8 mouse cellular contexts compared by ENCODE assay signal in genomic region chr1:162004821-162005770, GRCm38 (mm10). TPM values are rescaled to one million over a fixed set of nuclear protein-coding genes. Genes with fewer than 3 reads are reported as not detected.
DNase-seq lines count a peak whose midpoint lies in the region; ATAC-seq and TF ChIP-seq lines count a peak whose summit lies in the region.

No protein-coding gene starts in this region.

- no peaks in the 10 kb centered on the region for H3K9me3 ChIP-seq in hindbrain, embryonic 15.5 days
- H3K9me3 ChIP-seq in midbrain, embryonic 15.5 days, result no peaks in the 10 kb centered on the region

- H3K4me1 ChIP-seq in hindbrain, embryonic 15.5 days (replicated peaks), result peaks cover 21% of the 10 kb centered on the region
- peaks cover 2% of the 10 kb centered on the region; the same call in 1 of the 2 replicates for H3K4me1 ChIP-seq in liver, adult 2 months (ENCODE audit: control insufficient read depth, insufficient read depth, low read length)
- peaks cover 18% of the 10 kb centered on the region for H3K4me1 ChIP-seq in midbrain, embryonic 15.5 days

- no peak overlapping the region for H3K4me3 ChIP-seq in hindbrain, embryonic 15.5 days
- peak overlapping the region; percentile 34 for H3K4me3 ChIP-seq in liver, adult 2 months (ENCODE audit: insufficient read depth, low read depth, low read length)
- no peak overlapping the region for H3K4me3 ChIP-seq in midbrain, embryonic 15.5 days

- H3K79me2 ChIP-seq in liver, adult 2 months (ENCODE audit: control insufficient read depth, insufficient read depth, low read length), result no peaks in the 10 kb centered on the region

- peak overlapping the region; percentile 35; the same call in 1 of the 2 replicates for H3K27ac ChIP-seq in hindbrain, embryonic 15.5 days (replicated peaks)
- H3K27ac ChIP-seq in liver, adult 2 months (replicated peaks; ENCODE audit: insufficient read depth, low read depth, low read length), result peak overlapping the region; percentile 17; the same call in 1 of the 2 replicates
- 0 out of 2 replicates have a peak overlapping the region, but pooled peaks have one; percentile 6 for H3K27ac ChIP-seq in midbrain, embryonic 15.5 days

- peak overlapping the region; percentile 20; the same call in 1 of the 2 replicates for H3K4me2 ChIP-seq in hindbrain, embryonic 15.5 days
- 0 out of 2 replicates have a peak overlapping the region, but pooled peaks have one; percentile 12 for H3K4me2 ChIP-seq in midbrain, embryonic 15.5 days

- TF ChIP-seq CTCF in liver, adult 2 months (IDR thresholded peaks at IDR 0.05; ENCODE audit: low read depth, low read length), result peak; percentile 79

- ATAC-seq in hindbrain, embryonic 15.5 days (ENCODE audit: low FRiP score, low read depth), result peak; percentile 46
- ATAC-seq in midbrain, embryonic 15.5 days (replicated peaks), result 0 out of 2 replicates have a peak, but pooled peaks have one; percentile 48

- no peak for TF ChIP-seq POLR2A in liver, adult 2 months (IDR thresholded peaks at IDR 0.05; ENCODE audit: extremely low read depth, insufficient read depth, low read length)

- DNase-seq in urinary bladder, postnatal 36 days (ENCODE audit: low spot score in 2 of 2), result peak; percentile 41 to 52
- no peak for DNase-seq in urinary bladder, postnatal 25 days (ENCODE audit: low spot score)
- peak; percentile 43 for DNase-seq in gastrocnemius, postnatal 10 days
- peak; percentile 80 for DNase-seq in liver, adult 2 months (ENCODE audit: extremely low read depth, low read depth, low spot score)
- DNase-seq in layer of hippocampus, adult 8-10 months (ENCODE audit: low spot score in 2 of 2), result no peak
- DNase-seq in layer of hippocampus, postnatal 25 days (ENCODE audit: extremely low spot score in 1 of 2, low spot score in 1 of 2), result no peak

- H3K36me3 ChIP-seq in hindbrain, embryonic 15.5 days, result no peaks in the 10 kb centered on the region
- H3K36me3 ChIP-seq in liver, adult 2 months (ENCODE audit: control insufficient read depth, insufficient read depth, low read length), result no peaks in the 10 kb centered on the region
- H3K36me3 ChIP-seq in midbrain, embryonic 15.5 days (replicated peaks), result no peaks in the 10 kb centered on the region

- H3K9ac ChIP-seq in hindbrain, embryonic 15.5 days, result no peak overlapping the region
- peak overlapping the region; percentile 55 for H3K9ac ChIP-seq in liver, adult 2 months (ENCODE audit: low read depth, low read length)
- H3K9ac ChIP-seq in midbrain, embryonic 15.5 days, result no peak overlapping the region

- WGBS in hindbrain, embryonic 15.5 days, result 44% methylated on average over 23 of the region's 23 CpGs
- WGBS in liver, adult 2 months, result 19% methylated on average over 23 of the region's 23 CpGs
- WGBS in midbrain, embryonic 15.5 days, result 52% methylated on average over 23 of the region's 23 CpGs

- no peaks in the 10 kb centered on the region for H3K27me3 ChIP-seq in hindbrain, embryonic 15.5 days
- no peaks in the 10 kb centered on the region for H3K27me3 ChIP-seq in liver, adult 2 months (ENCODE audit: control insufficient read depth, insufficient read depth, low read length)
- H3K27me3 ChIP-seq in midbrain, embryonic 15.5 days (replicated peaks), result no peaks in the 10 kb centered on the region

RNA-seq across cellular contexts. Expression of gene 4930558K02Rik, which starts 25.7 kb away (rescaled TPM):
- not detected for total RNA-seq in gastrocnemius, postnatal 10 days (2021)
- polyA plus RNA-seq in hindbrain, embryonic 15.5 days (2015; fragmentation: Nextera tagmentation; extraction: Ambion mirVana), result 0.16 and 0.25 TPM in 2 replicates
- not detected in 2 replicates for total RNA-seq in liver, adult 2 months (2014; rRNA removed)
- polyA plus RNA-seq in liver, adult 2 months (2012; rRNA removed), result not detected in 2 replicates
- polyA plus RNA-seq in midbrain, embryonic 15.5 days (2015; fragmentation: Nextera tagmentation; extraction: Ambion mirVana), result 0.22 TPM in 1 of 2 replicates, not detected in the other
- total RNA-seq in layer of hippocampus, adult 8-10 months (2022), result not detected
- not detected for total RNA-seq in layer of hippocampus, postnatal 25 days (2021)

RNA-seq across cellular contexts. Expression of gene Pigc, which starts 36.1 kb away (rescaled TPM):
- total RNA-seq in gastrocnemius, postnatal 10 days (2021), result 10 to 100 TPM; 15.9 to 19.5 TPM
- 35.4 and 36.6 TPM in 2 replicates for polyA plus RNA-seq in hindbrain, embryonic 15.5 days (2015; fragmentation: Nextera tagmentation; extraction: Ambion mirVana)
- total RNA-seq in liver, adult 2 months (2014; rRNA removed), result 7.1 and 7.3 TPM in 2 replicates
- polyA plus RNA-seq in liver, adult 2 months (2012; rRNA removed), result 9.4 and 9.5 TPM in 2 replicates
- 35.1 and 38.2 TPM in 2 replicates for polyA plus RNA-seq in midbrain, embryonic 15.5 days (2015; fragmentation: Nextera tagmentation; extraction: Ambion mirVana)
- total RNA-seq in layer of hippocampus, adult 8-10 months (2022), result 10 to 100 TPM; 13.1 to 18.0 (median 14.7) TPM
- total RNA-seq in layer of hippocampus, postnatal 25 days (2021), result 10 to 100 TPM; 14.7 to 16.3 TPM

Comparison
In these comparisons a context has a peak if more than half of its experiments do, and no peak if none do; other contexts are left out.
1. DNase-seq: peak in urinary bladder, postnatal 36 days (2 of 2), gastrocnemius, postnatal 10 days (single experiment) and liver, adult 2 months (single experiment); none in urinary bladder, postnatal 25 days (single experiment), layer of hippocampus, adult 8-10 months (0 of 2) and layer of hippocampus, postnatal 25 days (0 of 2).
2. Peak in every context shown above with its lines, with median percentiles within 50 percentile points of each other: H3K27ac ChIP-seq.